Mouse (Mus musculus) MEL (cell line): ENCODE results near the gene Sgf29. TPM values are rescaled to one million over a fixed set of nuclear protein-coding genes. Genes with fewer than 3 reads are reported as not detected.

ENCODE experiments used
- DNase-seq: peaks from one replicate; pipeline ENCODE4 v3.0.0; 2011; ENCODE audit warnings: low read depth, low spot score
- H3K27ac ChIP-seq: 2 replicates; pipeline ENCODE4 v1.5.1; 2012; ENCODE audit warnings: low read depth, mild to moderate bottlenecking, control low read depth, low read length, moderate library complexity; ENCODE audit not compliant: control insufficient read depth
- H3K27me3 ChIP-seq, 2 experiments: fragments of 150-350 bp in 1 of 2; sonication (generic) in 1 of 2; 2 replicates each; pipeline ENCODE4 v1.6.1; 2012; ENCODE audit warnings: low read length in 2 of 2, mild to moderate bottlenecking in 2 of 2, improper control_type of control experiment in 1 of 2, moderate library complexity in 1 of 2; ENCODE audit not compliant: insufficient read depth in 2 of 2, control insufficient read depth in 1 of 2
- H3K36me3 ChIP-seq, 2 experiments: 2 replicates each; pipeline ENCODE4 v1.6.1; 2012 to 2014; ENCODE audit warnings: low read length in 2 of 2, improper control_type of control experiment in 1 of 2, inconsistent platforms in 1 of 2, mild to moderate bottlenecking in 1 of 2; ENCODE audit not compliant: insufficient read depth in 2 of 2, control insufficient read depth in 1 of 2
- H3K4me1 ChIP-seq, 2 experiments: fragments of 150-350 bp in 1 of 2; sonication (generic) in 1 of 2; 2 replicates each; pipeline ENCODE4 v1.6.1; 2012; ENCODE audit warnings: low read length in 2 of 2, improper control_type of control experiment in 1 of 2, mild to moderate bottlenecking in 1 of 2; ENCODE audit not compliant: insufficient read depth in 2 of 2, control insufficient read depth in 1 of 2
- H3K4me3 ChIP-seq, 2 experiments: fragments of 150-350 bp in 1 of 2; sonication (generic) in 1 of 2; 2 replicates each; pipeline ENCODE4 v1.5.1; 2012; ENCODE audit warnings: low read depth in 2 of 2, low read length in 2 of 2, mild to moderate bottlenecking in 2 of 2, moderate library complexity in 2 of 2, control low read depth in 1 of 2, improper control_type of control experiment in 1 of 2; ENCODE audit not compliant: control insufficient read depth in 1 of 2, insufficient read depth in 1 of 2
- H3K79me2 ChIP-seq: 2 replicates; pipeline ENCODE4 v1.6.1; 2012; ENCODE audit warnings: mild to moderate bottlenecking, low read length, moderate library complexity; ENCODE audit not compliant: control insufficient read depth, poor library complexity, insufficient read depth
- H3K9ac ChIP-seq: 2 replicates; pipeline ENCODE4 v1.6.1; 2012; ENCODE audit warnings: low read depth, mild to moderate bottlenecking, control low read depth, low read length, moderate library complexity; ENCODE audit not compliant: control insufficient read depth, poor library complexity, severe bottlenecking
- H3K9me3 ChIP-seq: fragments of 150-350 bp; sonication (generic); replicated peaks from 2 replicates; pipeline ENCODE4 v1.6.1; 2012; ENCODE audit warnings: mild to moderate bottlenecking, low read length, improper control_type of control experiment, moderate library complexity; ENCODE audit not compliant: insufficient read depth
- BHLHE40 ChIP-seq: IDR thresholded peaks from 2 replicates; pipeline ENCODE4 v1.6.1; 2012; ENCODE audit warnings: low read depth, mild to moderate bottlenecking, inconsistent platforms, low read length, improper control_type of control experiment, borderline replicate concordance
- CHD1 ChIP-seq: IDR thresholded peaks from 2 replicates; pipeline ENCODE4 v1.6.1; 2012; ENCODE audit warnings: low read depth, mild to moderate bottlenecking, inconsistent platforms, low read length, improper control_type of control experiment
- E2F4 ChIP-seq: IDR thresholded peaks from 2 replicates; pipeline ENCODE4 v1.6.1; 2011; ENCODE audit warnings: low read depth, low read length, improper control_type of control experiment, borderline replicate concordance
- ETS1 ChIP-seq: IDR thresholded peaks from 2 replicates; pipeline ENCODE4 v1.6.1; 2012; ENCODE audit warnings: low read depth, mild to moderate bottlenecking, inconsistent platforms, low read length, improper control_type of control experiment, moderate library complexity
- GABPA ChIP-seq: IDR thresholded peaks from 2 replicates; pipeline ENCODE4 v1.6.1; 2012; ENCODE audit warnings: low read depth, mild to moderate bottlenecking, inconsistent platforms, low read length, improper control_type of control experiment, moderate library complexity
- HCFC1 ChIP-seq: IDR thresholded peaks from 2 replicates; pipeline ENCODE4 v1.6.1; 2012; ENCODE audit warnings: low read depth, mild to moderate bottlenecking, inconsistent platforms, low read length, improper control_type of control experiment, moderate library complexity
- JUND ChIP-seq: IDR thresholded peaks from 2 replicates; pipeline ENCODE4 v1.6.1; 2011; ENCODE audit warnings: low read depth, mild to moderate bottlenecking, improper control_type of control experiment, low read length
- KAT2A ChIP-seq: conservative IDR thresholded peaks from 2 replicates; pipeline ENCODE4 v1.6.1; 2012; ENCODE audit warnings: low read depth, low read length, improper control_type of control experiment, inconsistent platforms
- MAFK ChIP-seq: IDR thresholded peaks from 2 replicates; pipeline ENCODE4 v1.6.1; 2011; ENCODE audit warnings: low read depth, mild to moderate bottlenecking, low read length, improper control_type of control experiment, borderline replicate concordance
- MEF2A ChIP-seq: IDR thresholded peaks from 2 replicates; pipeline ENCODE4 v1.6.1; 2014; ENCODE audit warnings: low read depth, mild to moderate bottlenecking, inconsistent platforms, low read length, improper control_type of control experiment; ENCODE audit not compliant: poor library complexity, insufficient replicate concordance, severe bottlenecking; ENCODE audit errors: extremely low read depth
- MXI1 ChIP-seq: IDR thresholded peaks from 2 replicates; pipeline ENCODE4 v1.6.1; 2011; ENCODE audit warnings: mild to moderate bottlenecking, low read depth, low read length, improper control_type of control experiment
- MYB ChIP-seq: IDR thresholded peaks from 2 replicates; pipeline ENCODE4 v1.6.1; 2011; ENCODE audit warnings: mild to moderate bottlenecking, low read depth, low read length, improper control_type of control experiment
- MYC ChIP-seq: IDR thresholded peaks from 2 replicates; pipeline ENCODE4 v1.6.1; 2011; ENCODE audit warnings: low read depth, mild to moderate bottlenecking, low read length, improper control_type of control experiment, moderate library complexity
- NELFE ChIP-seq: IDR thresholded peaks from 2 replicates; pipeline ENCODE4 v1.6.1; 2011; ENCODE audit warnings: low read depth, low read length, improper control_type of control experiment
- NRF1 ChIP-seq: IDR thresholded peaks from 2 replicates; pipeline ENCODE4 v1.6.1; 2014; ENCODE audit warnings: low read depth, mild to moderate bottlenecking, inconsistent platforms, low read length, improper control_type of control experiment, moderate library complexity; ENCODE audit not compliant: poor library complexity, insufficient read depth, severe bottlenecking
- POLR2A ChIP-seq, 2 experiments: IDR thresholded peaks; 2 replicates each; pipeline ENCODE4 v1.6.1; 2011 to 2012; ENCODE audit warnings: low read length in 2 of 2, mild to moderate bottlenecking in 2 of 2, control low read depth in 1 of 2, improper control_type of control experiment in 1 of 2, low read depth in 1 of 2, moderate library complexity in 1 of 2; ENCODE audit not compliant: control insufficient read depth in 1 of 2, insufficient read depth in 1 of 2, poor library complexity in 1 of 2
- POLR2AphosphoS5 ChIP-seq: IDR thresholded peaks from 2 replicates; pipeline ENCODE4 v1.6.1; 2012; ENCODE audit warnings: low read depth, borderline replicate concordance, mild to moderate bottlenecking, inconsistent platforms, low read length, moderate library complexity, mixed read lengths
- RAD21 ChIP-seq: IDR thresholded peaks from 2 replicates; pipeline ENCODE4 v1.6.1; 2011; ENCODE audit warnings: mild to moderate bottlenecking, low read depth, low read length, improper control_type of control experiment
- RCOR1 ChIP-seq: IDR thresholded peaks from 2 replicates; pipeline ENCODE4 v1.6.1; 2012; ENCODE audit warnings: low read depth, mild to moderate bottlenecking, inconsistent platforms, low read length, improper control_type of control experiment
- TBP ChIP-seq: IDR thresholded peaks from 2 replicates; pipeline ENCODE4 v1.8.0; 2011; ENCODE audit warnings: low read depth, low read length, improper control_type of control experiment
- TCF12 ChIP-seq: IDR thresholded peaks from 2 replicates; pipeline ENCODE4 v1.6.1; 2014; ENCODE audit warnings: low read depth, mild to moderate bottlenecking, inconsistent platforms, low read length, improper control_type of control experiment, moderate library complexity
- UBTF ChIP-seq: IDR thresholded peaks from 2 replicates; pipeline ENCODE4 v1.6.1; 2012; ENCODE audit warnings: low read depth, mild to moderate bottlenecking, inconsistent platforms, low read length, improper control_type of control experiment, moderate library complexity, borderline replicate concordance; ENCODE audit not compliant: insufficient read depth
- USF1 ChIP-seq: IDR thresholded peaks from 2 replicates; pipeline ENCODE4 v1.6.1; 2014; ENCODE audit warnings: low read depth, mild to moderate bottlenecking, inconsistent platforms, low read length, improper control_type of control experiment, moderate library complexity
- USF2 ChIP-seq, 2 experiments: IDR thresholded peaks; 2 replicates each; pipeline ENCODE4 v1.6.1; 2011 to 2012; ENCODE audit warnings: improper control_type of control experiment in 2 of 2, low read length in 2 of 2, borderline replicate concordance in 1 of 2, inconsistent platforms in 1 of 2, low read depth in 1 of 2, mild to moderate bottlenecking in 1 of 2; ENCODE audit not compliant: insufficient read depth in 1 of 2
- ZC3H11A ChIP-seq: IDR thresholded peaks from 2 replicates; pipeline ENCODE4 v1.6.1; 2012; ENCODE audit warnings: low read depth, mild to moderate bottlenecking, inconsistent platforms, low read length, improper control_type of control experiment
- ZMIZ1 ChIP-seq: IDR thresholded peaks from 2 replicates; pipeline ENCODE4 v1.6.1; 2012; ENCODE audit warnings: low read depth, mild to moderate bottlenecking, inconsistent platforms, low read length, improper control_type of control experiment, moderate library complexity
- polyA plus RNA-seq, 2 experiments: library from polyadenylated mRNA; stranded (reverse) in 1 of 2; unstranded in 1 of 2; fragments of >175 nt in 1 of 2; fragments of >200 nt in 1 of 2; gene quantifications; 2 replicates each; pipeline versions ENCODE4 v1.2.1 to v1.2.4; 2012; ENCODE audit warnings: low replicate concordance in 2 of 2, low read depth in 1 of 2; ENCODE audit not compliant: insufficient read length in 2 of 2, insufficient read depth in 1 of 2, missing spikeins in 1 of 2
- total RNA-seq: library from RNA; depleted of rRNA; stranded (reverse); fragments of 300-350 nt; gene quantifications from 2 replicates; pipeline ENCODE4 v1.2.3, GENCODE M21; 2012

The Sgf29 gene
- total and polyA plus RNA-seq, 3 experiments = 81.7 to 117 TPM; not detected in 1

DNA sequence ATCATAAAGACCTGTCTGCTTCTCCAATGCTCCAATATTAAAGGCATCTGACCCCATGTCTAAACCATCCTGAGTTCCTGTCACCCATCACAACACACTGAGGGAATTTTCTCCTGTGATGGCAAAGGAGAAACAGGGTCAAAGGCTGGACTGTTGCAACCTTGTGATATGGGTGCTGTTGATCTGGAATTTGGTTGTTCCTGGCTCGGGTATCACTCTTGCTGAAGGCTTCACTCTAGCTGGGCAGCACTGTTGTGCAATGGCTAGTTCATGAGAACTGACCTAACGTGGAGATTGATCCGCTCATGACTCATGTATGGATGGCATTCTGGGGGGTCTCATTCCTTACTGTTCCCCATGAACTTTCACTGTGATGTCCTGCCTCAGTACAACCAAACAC is 39.9 kb downstream of the Sgf29 start:
- H3K4me3 ChIP-seq = no peak overlapping the region
- no peak overlapping the region for H3K27ac ChIP-seq
- TF ChIP-seq CHD1 (no peak), MEF2A (no peak), JUND (no peak), NELFE (no peak), TBP (no peak), MYC (no peak), MXI1 (no peak), RAD21 (no peak), GABPA (no peak), ZC3H11A (no peak), KAT2A (no peak), ETS1 (no peak), MYB (no peak), HCFC1 (no peak)
- no peaks in the 10 kb centered on the region for H3K9me3 ChIP-seq
- H3K36me3 ChIP-seq = no peaks in the 10 kb centered on the region
- H3K9ac ChIP-seq = no peak overlapping the region
- no peak for DNase-seq
- H3K4me1 ChIP-seq = no peaks in the 10 kb centered on the region; a peak in 1 of 4 replicates
- H3K79me2 ChIP-seq = no peaks in the 10 kb centered on the region
- no peaks in the 10 kb centered on the region for H3K27me3 ChIP-seq

DNA sequence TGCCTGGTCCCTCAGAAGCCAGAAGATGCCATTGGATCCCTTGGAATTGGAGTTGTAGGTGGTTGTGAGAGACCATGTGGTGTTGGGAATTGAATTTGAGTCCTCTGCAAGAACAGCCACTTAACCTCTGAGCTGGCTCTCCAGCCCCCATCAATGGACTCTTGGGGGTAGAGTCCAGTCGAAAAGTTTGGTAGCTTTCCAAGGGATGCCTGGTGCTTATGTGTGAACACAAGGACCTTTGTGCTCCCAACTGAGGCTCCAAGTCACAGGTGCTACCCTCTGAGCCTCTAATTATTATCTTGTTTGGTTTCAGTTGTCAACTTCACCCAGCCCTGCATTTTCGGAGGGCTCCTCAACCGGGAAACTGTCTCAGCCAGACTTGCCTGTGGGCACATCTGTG is 41.6 kb downstream of the Sgf29 start:
- TF ChIP-seq MAFK (no peak), ZMIZ1 (no peak), UBTF (no peak), USF2 (IDR thresholded peaks at IDR 0.05; ENCODE audit: borderline replicate concordance in 1 of 2, insufficient read depth in 1 of 2, low read depth in 1 of 2, low read length in 2 of 2) (no peak), MXI1 (no peak), NRF1 (no peak), USF1 (no peak), POLR2A (IDR thresholded peaks at IDR 0.05; ENCODE audit: control insufficient read depth in 1 of 2, insufficient read depth in 1 of 2, low read depth in 1 of 2, low read length in 2 of 2, poor library complexity in 1 of 2) (no peak), POLR2AphosphoS5 (no peak), RCOR1 (no peak), BHLHE40 (no peak), E2F4 (no peak), TCF12 (no peak)
- TF ChIP-seq, all 39 proteins: peak for 0
- no peak for DNase-seq
- Histone ChIP-seq H3K9ac (no peak overlapping the region), H3K36me3 (peaks cover 0 to 4% of the 10 kb centered on the region in 2 experiments; a peak in 2 of 4 replicates), H3K4me3 (no peak overlapping the region), H3K27ac (no peak overlapping the region), H3K9me3 (no peaks in the 10 kb centered on the region), H3K79me2 (peaks cover 3% of the 10 kb centered on the region; the same call in 1 of the 2 replicates), H3K4me1 (peaks cover 0 to 4% of the 10 kb centered on the region in 2 experiments; a peak in 1 of 4 replicates), H3K27me3 (no peaks in the 10 kb centered on the region)
